Mouse (Mus musculus) MEL (cell line): ENCODE results near the gene Tcl1.
"Not testable (repeated sequence)": the region's sequence is repeated elsewhere in the genome, so short reads cannot be mapped to it uniquely, and the experiment has no call there.

Experiments used
- CTCF ChIP-seq, 3 experiments: IDR thresholded peaks in 2 of 3; conservative IDR thresholded peaks in 1 of 3; 2 replicates each; pipeline ENCODE4 v1.5.1; 2011 to 2012; ENCODE audit warnings: low read length in 3 of 3, low read depth in 2 of 3, mild to moderate bottlenecking in 2 of 3, improper control_type of control experiment in 1 of 3, inconsistent platforms in 1 of 3, mixed read lengths in 1 of 3, moderate library complexity in 1 of 3; ENCODE audit not compliant: control insufficient read depth in 1 of 3, insufficient read depth in 1 of 3, poor library complexity in 1 of 3, severe bottlenecking in 1 of 3
- MEF2A ChIP-seq: IDR thresholded peaks from 2 replicates; pipeline ENCODE4 v1.6.1; 2014; ENCODE audit warnings: low read depth, mild to moderate bottlenecking, inconsistent platforms, low read length, improper control_type of control experiment; ENCODE audit not compliant: poor library complexity, insufficient replicate concordance, severe bottlenecking; ENCODE audit errors: extremely low read depth
- ZMIZ1 ChIP-seq: IDR thresholded peaks from 2 replicates; pipeline ENCODE4 v1.6.1; 2012; ENCODE audit warnings: low read depth, mild to moderate bottlenecking, inconsistent platforms, low read length, improper control_type of control experiment, moderate library complexity

DNA sequence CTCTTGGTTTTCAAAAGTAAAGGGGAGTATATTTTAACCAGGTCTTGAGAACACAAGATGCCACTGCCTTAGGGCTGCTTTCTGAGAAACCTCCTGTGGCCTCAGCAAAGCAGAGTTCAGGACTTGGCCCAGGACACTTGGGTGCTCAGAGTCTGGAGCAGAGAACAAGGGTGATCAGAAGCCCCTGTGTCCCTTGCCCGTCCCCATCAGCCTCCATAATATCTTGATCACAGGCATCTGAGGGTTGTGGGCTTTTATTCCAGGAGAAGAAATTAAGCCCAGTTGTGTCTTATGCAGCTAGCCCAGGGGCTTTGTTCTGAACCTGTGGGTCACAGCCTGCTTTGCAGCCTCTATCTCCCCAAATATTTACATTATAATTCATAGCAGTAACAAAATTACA lies 20.9 kb downstream of the Tcl1 start, which contains the start of gene Tcl1b4:
- TF ChIP-seq CTCF (IDR thresholded peaks at IDR 0.05 in 2 of 3, conservative IDR thresholded peaks at IDR 0.05 in 1 of 3; ENCODE audit: control insufficient read depth in 1 of 3, insufficient read depth in 1 of 3, low read depth in 2 of 3, low read length in 3 of 3, poor library complexity in 1 of 3, severe bottlenecking in 1 of 3); MEF2A; ZMIZ1: not testable (repeated sequence)
